Mouse (Mus musculus) kidney, adult 2 months (tissue): Measurements from ENCODE around the gene Gnb1l. TPM values are rescaled to one million over a fixed set of nuclear protein-coding genes. Genes with fewer than 3 reads are reported as not detected.
A peak's percentile ranks its signal among the peaks of the same experiment; 100 is the strongest.

Experiments used
- DNase-seq: peaks from one replicate; pipeline ENCODE4 v3.0.0; 2021
- H3K27ac ChIP-seq: fragments of 200-500 bp; 2 replicates; pipeline ENCODE4 v1.5.1; 2012; ENCODE audit warnings: low read depth, low read length, control low read depth, inconsistent platforms; ENCODE audit not compliant: insufficient read depth
- H3K27me3 ChIP-seq: fragments of 200-500 bp; replicated peaks from 2 replicates; pipeline ENCODE4 v1.6.1; 2012; ENCODE audit warnings: mild to moderate bottlenecking, moderate library complexity, low read length, inconsistent platforms; ENCODE audit not compliant: control insufficient read depth, insufficient read depth
- H3K36me3 ChIP-seq: fragments of 200-500 bp; 2 replicates; pipeline ENCODE4 v1.6.1; 2012; ENCODE audit warnings: mild to moderate bottlenecking, moderate library complexity, low read length, inconsistent platforms; ENCODE audit not compliant: control insufficient read depth, insufficient read depth
- H3K4me1 ChIP-seq: fragments of 200-500 bp; 2 replicates; pipeline ENCODE4 v1.6.1; 2011; ENCODE audit warnings: low read length; ENCODE audit not compliant: control insufficient read depth, insufficient read depth
- H3K4me3 ChIP-seq: fragments of 200-500 bp; 2 replicates; pipeline ENCODE4 v1.5.1; 2011; ENCODE audit warnings: mild to moderate bottlenecking, low read depth, low read length, control low read depth; ENCODE audit not compliant: insufficient read depth
- CTCF ChIP-seq: fragments of 200-500 bp; conservative IDR thresholded peaks from 2 replicates; pipeline ENCODE4 v1.5.1; 2011; ENCODE audit warnings: low read depth, mild to moderate bottlenecking, control low read depth, low read length, moderate library complexity, mixed read lengths; ENCODE audit not compliant: insufficient read depth, insufficient read length
- POLR2A ChIP-seq: fragments of 200-500 bp; IDR thresholded peaks from one replicate; pipeline ENCODE4 v1.6.1; 2011; ENCODE audit warnings: low read depth, low read length, control low read depth
- WGBS: fragments of 180-500 bp; shearing (Covaris S2); methylation state at CpG from one replicate; pipeline ENCODE4 v1.1.7; 2018; 5-methylcytosine and 5-hydroxymethylcytosine counted together
- polyA plus RNA-seq: library from polyadenylated mRNA; depleted of rRNA; stranded (reverse); fragments of >200 nt; gene quantifications from 2 replicates; pipeline ENCODE4 v1.2.3, GENCODE M21; 2012

Gnb1l gene
- polyA plus RNA-seq, 1 experiment: 10.7 TPM

- no peak overlapping the region for H3K27ac ChIP-seq
- DNase-seq: peak; percentile 22
Observed at GRCm38 (mm10) chr16:18459335-18459954, 39.1 kb upstream of the Gnb1l start.

GRCm38 (mm10) chr16:18459955-18460370, 38.5 kb upstream of the Gnb1l start:
- Histone ChIP-seq H3K36me3 (no peaks in the 10 kb centered on the region), H3K27ac (no peak overlapping the region), H3K4me3 (no peak overlapping the region), H3K4me1 (no peaks in the 10 kb centered on the region), H3K27me3 (no peaks in the 10 kb centered on the region)
- TF ChIP-seq CTCF (no peak), POLR2A (no peak)
- 54% methylated on average over 11 of the region's 11 CpGs for WGBS
- DNase-seq: peak; percentile 13

More at GRCm38 (mm10) chr16:18459335-18459954, 39.1 kb upstream of the Gnb1l start:
- 54% methylated on average over 12 of the region's 12 CpGs for WGBS
- TF ChIP-seq POLR2A: no peak
- no peak for TF ChIP-seq CTCF
- no peaks in the 10 kb centered on the region for H3K4me1 ChIP-seq
- H3K27me3 ChIP-seq: no peaks in the 10 kb centered on the region
- no peak overlapping the region for H3K4me3 ChIP-seq
- no peaks in the 10 kb centered on the region for H3K36me3 ChIP-seq

GRCm38 (mm10) chr16:18460826-18461225, 37.7 kb upstream of the Gnb1l start:
- no peak for TF ChIP-seq POLR2A
- TF ChIP-seq CTCF: no peak
- no peaks in the 10 kb centered on the region for H3K36me3 ChIP-seq
- H3K4me3 ChIP-seq: no peak overlapping the region
- no peaks in the 10 kb centered on the region for H3K27me3 ChIP-seq
- no peak overlapping the region for H3K27ac ChIP-seq
- H3K4me1 ChIP-seq: no peaks in the 10 kb centered on the region
- WGBS: 94% methylated on average over 3 of the region's 3 CpGs
- DNase-seq: no peak

GRCm38 (mm10) chr16:18462031-18462430, 36.5 kb upstream of the Gnb1l start:
- no peak for DNase-seq
- H3K4me1 ChIP-seq: no peaks in the 10 kb centered on the region
- TF ChIP-seq CTCF (no peak), POLR2A (no peak)
- no peak overlapping the region for H3K27ac ChIP-seq
- WGBS: 88% methylated on average over 9 of the region's 9 CpGs
- no peaks in the 10 kb centered on the region for H3K36me3 ChIP-seq
- no peaks in the 10 kb centered on the region for H3K27me3 ChIP-seq
- no peak overlapping the region for H3K4me3 ChIP-seq

- no peaks in the 10 kb centered on the region for H3K36me3 ChIP-seq
- H3K4me1 ChIP-seq: no peaks in the 10 kb centered on the region
- 68% methylated on average over 8 of the region's 8 CpGs for WGBS
- H3K27ac ChIP-seq: no peak overlapping the region
- no peaks in the 10 kb centered on the region for H3K27me3 ChIP-seq
- no peak overlapping the region for H3K4me3 ChIP-seq
- TF ChIP-seq CTCF: no peak
- no peak for TF ChIP-seq POLR2A
- peak; percentile 24 for DNase-seq
Observed at GRCm38 (mm10) chr16:18462598-18462997, 35.9 kb upstream of the Gnb1l start.

GRCm38 (mm10) chr16:18464271-18464670, 34.2 kb upstream of the Gnb1l start:
- Histone ChIP-seq H3K36me3 (no peaks in the 10 kb centered on the region), H3K4me1 (no peaks in the 10 kb centered on the region), H3K27me3 (no peaks in the 10 kb centered on the region), H3K27ac (no peak overlapping the region), H3K4me3 (no peak overlapping the region)
- TF ChIP-seq CTCF (no peak), POLR2A (no peak)
- 61% methylated on average over 3 of the region's 3 CpGs for WGBS
- peak; percentile 19 for DNase-seq

GRCm38 (mm10) chr16:18470829-18471228, 27.7 kb upstream of the Gnb1l start:
- H3K4me3 ChIP-seq: no peak overlapping the region
- DNase-seq: no peak
- no peak overlapping the region for H3K27ac ChIP-seq
- no peaks in the 10 kb centered on the region for H3K27me3 ChIP-seq
- no peaks in the 10 kb centered on the region for H3K4me1 ChIP-seq
- no peaks in the 10 kb centered on the region for H3K36me3 ChIP-seq
- 58% methylated on average over 1 of the region's 1 CpGs for WGBS
- TF ChIP-seq POLR2A: no peak
- peak; percentile 34; the same call in 1 of the 2 replicates for TF ChIP-seq CTCF
